Mouse (Mus musculus) layer of hippocampus, adult 11-12 months (tissue): ENCODE measurements at regions not wholly inside any gene's neighbourhood (a gene's known extent, or its start where the extent isn't known, plus 50 kb on each side); places are given as distances from the start of the nearest gene placed in this dataset.

ENCODE experiments used
- DNase-seq: peaks from one replicate; pipeline ENCODE4 v3.0.0; 2022; ENCODE audit warnings: low spot score

GRCm38 (mm10) chr17:72782775-72783174 is 53.5 kb upstream of the Ypel5 start:
- peak; percentile 44 for DNase-seq

GRCm38 (mm10) chr17:72781786-72782185 is 54.5 kb upstream of the Ypel5 start:
- peak; percentile 88 for DNase-seq

- DNase-seq, result no peak
These were observed 68.0 kb upstream of the Ypel5 start for GRCm38 (mm10) chr17:72768266-72768665.

- peak; percentile 11 for DNase-seq
These were observed 75.3 kb upstream of the Ypel5 start for GRCm38 (mm10) chr17:72760937-72761336.

- peak; percentile 17 for DNase-seq
These were observed 89.8 kb upstream of the Ypel5 start for GRCm38 (mm10) chr17:72746411-72746810.

GRCm38 (mm10) chr17:72733006-72733405 is 103.2 kb upstream of the Ypel5 start:
- no peak for DNase-seq

- DNase-seq, result no peak
These were observed 104.6 kb upstream of the Ypel5 start for GRCm38 (mm10) chr17:72731691-72732090.

- no peak for DNase-seq
These were observed 105.1 kb upstream of the Ypel5 start for GRCm38 (mm10) chr17:72731175-72731574.

- no peak for DNase-seq
These were observed 115.5 kb upstream of the Ypel5 start for GRCm38 (mm10) chr17:72720753-72721152.

GRCm38 (mm10) chr17:72719618-72720017 is 115.2 kb upstream of the Alk start:
- no peak for DNase-seq

GRCm38 (mm10) chr17:72691630-72692029 is 87.2 kb upstream of the Alk start:
- no peak for DNase-seq

- DNase-seq, result no peak
These were observed 85.2 kb upstream of the Alk start for GRCm38 (mm10) chr17:72689606-72690005.

- no peak for DNase-seq
These were observed 84.4 kb upstream of the Alk start for GRCm38 (mm10) chr17:72688800-72689199.

- DNase-seq, result no peak
These were observed 70.2 kb upstream of the Alk start for GRCm38 (mm10) chr17:72674658-72675057.

GRCm38 (mm10) chr17:72672010-72672409 is 67.6 kb upstream of the Alk start:
- no peak for DNase-seq

GRCm38 (mm10) chr17:72666961-72667360 is 62.5 kb upstream of the Alk start:
- no peak for DNase-seq

- DNase-seq, result no peak
These were observed 57.3 kb upstream of the Alk start for GRCm38 (mm10) chr17:72661678-72662077.

GRCm38 (mm10) chr17:72658744-72659143 is 54.3 kb upstream of the Alk start:
- DNase-seq, result no peak

- no peak for DNase-seq
These were observed 53.4 kb upstream of the Alk start for GRCm38 (mm10) chr17:72657826-72658225.
